Mouse (Mus musculus) kidney, adult 2 months (tissue): ENCODE data around the gene Olfr547.

Source experiments
- CTCF ChIP-seq: fragments of 200-500 bp; conservative IDR thresholded peaks from 2 replicates; pipeline ENCODE4 v1.5.1; 2011; ENCODE audit warnings: low read depth, mild to moderate bottlenecking, control low read depth, low read length, moderate library complexity, mixed read lengths; ENCODE audit not compliant: insufficient read depth, insufficient read length
- POLR2A ChIP-seq: fragments of 200-500 bp; IDR thresholded peaks from one replicate; pipeline ENCODE4 v1.6.1; 2011; ENCODE audit warnings: low read depth, low read length, control low read depth

DNA sequence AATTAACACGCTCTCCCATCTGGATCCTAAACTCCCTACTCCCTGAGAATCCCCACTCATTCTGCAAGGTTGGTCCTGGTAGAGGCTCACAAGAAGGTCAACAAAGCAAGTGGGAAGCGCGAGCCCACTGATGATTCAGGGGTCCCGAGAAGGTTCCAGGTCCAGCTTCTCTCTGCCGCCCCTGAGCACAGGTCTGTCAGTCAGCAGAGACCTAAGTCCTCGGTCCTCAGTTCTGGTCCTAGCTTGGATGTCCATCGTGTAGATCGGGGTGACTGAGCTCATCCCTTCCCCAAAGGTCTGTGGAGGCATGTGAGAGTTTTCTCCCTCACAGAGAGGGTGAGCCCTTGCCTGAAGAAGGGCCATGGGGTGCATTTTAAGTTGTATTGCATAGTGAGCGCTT, 26.5 kb upstream of the Olfr547 start:
- TF ChIP-seq CTCF (no peak), POLR2A (no peak)
